Mouse (Mus musculus): ENCODE measurements around the gene Efcab12. TPM values are rescaled to one million over a fixed set of nuclear protein-coding genes. Genes with fewer than 3 reads are reported as not detected.
A peak's percentile ranks its signal among the peaks of the same experiment; 100 is the strongest.

Efcab12 gene
- total RNA-seq, 2 experiments from 2014 or later = 3.8 to 5.3 TPM

- intact Hi-C loops (cut with DNase I) = loop anchor here (5.0 kb wide), 1 partner anchor 127 kb away; the partner anchor contains the start of gene Raf1
- no peak for DNase-seq (ENCODE audit: low spot score in 2 of 2)
Observed at GRCm38 (mm10) chr6:115804432-115805192, 33.6 kb downstream of the Efcab12 start.

- DNase-seq (ENCODE audit: low spot score in 2 of 2) = peak; percentile 58 to 66
- intact Hi-C loops (cut with DNase I) = no loop called here
Observed at GRCm38 (mm10) chr6:115803541-115804382, 34.5 kb downstream of the Efcab12 start.

- no peak for DNase-seq (ENCODE audit: low spot score in 2 of 2)
- intact Hi-C loops (cut with DNase I) = no loop called here
Observed at GRCm38 (mm10) chr6:115801811-115802210, 36.4 kb downstream of the Efcab12 start.

- DNase-seq (ENCODE audit: low spot score in 2 of 2) = no peak
- intact Hi-C loops (cut with DNase I) = no loop called here
Observed at GRCm38 (mm10) chr6:115792691-115793215, 45.5 kb downstream of the Efcab12 start.

- intact Hi-C loops (cut with DNase I) = no loop called here
- DNase-seq (ENCODE audit: low spot score in 2 of 2) = peak in 1 of 2 experiments; percentile 23
Observed at GRCm38 (mm10) chr6:115791842-115792686, 46.1 kb downstream of the Efcab12 start.

GRCm38 (mm10) chr6:115791016-115791415 lies 47.2 kb downstream of the Efcab12 start:
- intact Hi-C loops (cut with DNase I) = no loop called here

GRCm38 (mm10) chr6:115782781-115783180 lies 55.4 kb downstream of the Efcab12 start:
- intact Hi-C loops (cut with DNase I) = no loop called here
- DNase-seq (ENCODE audit: low spot score in 2 of 2) = no peak

More at GRCm38 (mm10) chr6:115791016-115791415, 47.2 kb downstream of the Efcab12 start:
- DNase-seq (ENCODE audit: low spot score in 2 of 2) = no peak

- intact Hi-C loops (cut with DNase I) = no loop called here
Observed at GRCm38 (mm10) chr6:115776363-115776762, 61.8 kb downstream of the Efcab12 start.

GRCm38 (mm10) chr6:115775838-115776237 lies 62.4 kb downstream of the Efcab12 start:
- intact Hi-C loops (cut with DNase I) = no loop called here
- no peak for DNase-seq (ENCODE audit: low spot score in 2 of 2)

More at GRCm38 (mm10) chr6:115776363-115776762, 61.8 kb downstream of the Efcab12 start:
- DNase-seq (ENCODE audit: low spot score in 2 of 2) = no peak

GRCm38 (mm10) chr6:115774501-115774921 lies 63.7 kb downstream of the Efcab12 start, which contains the start of gene Cand2:
Gene Cand2, plus strand, starts transcription at chr6:115774538.
- intact Hi-C loops (cut with DNase I) = no loop called here
- no peak for DNase-seq (ENCODE audit: low spot score in 2 of 2)

GRCm38 (mm10) chr6:115773966-115774413 lies 64.2 kb downstream of the Efcab12 start:
- no peak for DNase-seq (ENCODE audit: low spot score in 2 of 2)
- intact Hi-C loops (cut with DNase I) = no loop called here

- no peak for DNase-seq (ENCODE audit: low spot score in 2 of 2)
- intact Hi-C loops (cut with DNase I) = no loop called here
Observed at GRCm38 (mm10) chr6:115772604-115773003, 65.6 kb downstream of the Efcab12 start.

- intact Hi-C loops (cut with DNase I) = no loop called here
Observed at GRCm38 (mm10) chr6:115772201-115772600, 66.0 kb downstream of the Efcab12 start.

GRCm38 (mm10) chr6:115770852-115771251 lies 67.4 kb downstream of the Efcab12 start:
- intact Hi-C loops (cut with DNase I) = no loop called here
- no peak for DNase-seq (ENCODE audit: low spot score in 2 of 2)

More at GRCm38 (mm10) chr6:115772201-115772600, 66.0 kb downstream of the Efcab12 start:
- DNase-seq (ENCODE audit: low spot score in 2 of 2) = no peak

- intact Hi-C loops (cut with DNase I) = no loop called here
- DNase-seq (ENCODE audit: low spot score in 2 of 2) = no peak
Observed at GRCm38 (mm10) chr6:115770059-115770670, 68.0 kb downstream of the Efcab12 start.

GRCm38 (mm10) chr6:115768207-115768606 lies 70.0 kb downstream of the Efcab12 start:
- DNase-seq (ENCODE audit: low spot score in 2 of 2) = no peak
- intact Hi-C loops (cut with DNase I) = no loop called here

- intact Hi-C loops (cut with DNase I) = no loop called here
Observed at GRCm38 (mm10) chr6:115767357-115767756, 70.9 kb downstream of the Efcab12 start.

GRCm38 (mm10) chr6:115764179-115764578 lies 74.0 kb downstream of the Efcab12 start:
- intact Hi-C loops (cut with DNase I) = no loop called here
- no peak for DNase-seq (ENCODE audit: low spot score in 2 of 2)

More at GRCm38 (mm10) chr6:115767357-115767756, 70.9 kb downstream of the Efcab12 start:
- DNase-seq (ENCODE audit: low spot score in 2 of 2) = no peak
